Mouse (Mus musculus) liver, embryonic 15.5 days (tissue): ENCODE data around the gene Mgarp. TPM values are rescaled to one million over a fixed set of nuclear protein-coding genes. Genes with fewer than 3 reads are reported as not detected.
"Not testable (repeated sequence)": the region's sequence is repeated elsewhere in the genome, so short reads cannot be mapped to it uniquely, and the experiment has no call there.

Experiments used
- ATAC-seq: fragments of 200-750 bp; cut with Nextera tagmentation; 2 replicates; pipeline ENCODE4 v1.8.0; 2017; ENCODE audit warnings: moderate number of reproducible peaks, mild to moderate bottlenecking, moderate library complexity; ENCODE audit not compliant: insufficient read depth
- H3K27ac ChIP-seq: fragments of 300-500 bp; sonication (generic); replicated peaks from 2 replicates; pipeline ENCODE4 v1.5.1; 2015; ENCODE audit warnings: mild to moderate bottlenecking, inconsistent platforms
- H3K27me3 ChIP-seq: fragments of 300-500 bp; sonication (generic); 2 replicates; pipeline ENCODE4 v1.6.1; 2015; ENCODE audit warnings: mild to moderate bottlenecking, inconsistent platforms
- H3K36me3 ChIP-seq: fragments of 300-500 bp; sonication (generic); replicated peaks from 2 replicates; pipeline ENCODE4 v1.6.1; 2015; ENCODE audit warnings: moderate library complexity, mild to moderate bottlenecking, inconsistent platforms
- H3K4me1 ChIP-seq: fragments of 300-500 bp; sonication (generic); replicated peaks from 2 replicates; pipeline ENCODE4 v1.6.1; 2015; ENCODE audit warnings: inconsistent platforms
- H3K4me2 ChIP-seq: fragments of 300-500 bp; sonication (generic); 2 replicates; pipeline ENCODE4 v1.6.1; 2015; ENCODE audit warnings: moderate library complexity, mild to moderate bottlenecking, inconsistent platforms
- H3K4me3 ChIP-seq: fragments of 300-500 bp; sonication (generic); replicated peaks from 2 replicates; pipeline ENCODE4 v1.5.1; 2015; ENCODE audit warnings: mild to moderate bottlenecking, inconsistent platforms
- H3K9ac ChIP-seq: fragments of 300-500 bp; sonication (generic); 2 replicates; pipeline ENCODE4 v1.6.1; 2015; ENCODE audit warnings: moderate library complexity, mild to moderate bottlenecking, inconsistent platforms
- H3K9me3 ChIP-seq: fragments of 300-500 bp; sonication (generic); replicated peaks from 2 replicates; pipeline ENCODE4 v1.6.1; 2016; ENCODE audit warnings: inconsistent platforms
- WGBS: fragments of 180-500 bp; shearing (Covaris S2); methylation state at CpG from one replicate; pipeline ENCODE4 v1.1.7; 2015; ENCODE audit warnings: mixed read lengths; ENCODE audit not compliant: insufficient replicate concordance; 5-methylcytosine and 5-hydroxymethylcytosine counted together
- polyA plus RNA-seq: library from polyadenylated mRNA; unstranded; fragments of >200 nt; fragmentation: Nextera tagmentation; extraction: Ambion mirVana; gene quantifications from 2 replicates; pipeline ENCODE4 v1.2.1, GENCODE M21; 2015

Mgarp gene
- polyA plus RNA-seq, 1 experiment from 2014 or later = 1.3 TPM

- Histone ChIP-seq H3K9ac (no peak overlapping the region), H3K27me3 (no peaks in the 10 kb centered on the region), H3K4me1 (peaks cover 35% of the 10 kb centered on the region), H3K27ac (no peak overlapping the region), H3K4me2 (no peak overlapping the region), H3K36me3 (no peaks in the 10 kb centered on the region), H3K9me3 (no peaks in the 10 kb centered on the region), H3K4me3 (no peak overlapping the region)
- ATAC-seq = no peak
- WGBS = 60% methylated on average over 3 of the region's 3 CpGs
Measured at GRCm38 (mm10) chr3:51354034-51354427, 42.5 kb downstream of the Mgarp start.

- no peaks in the 10 kb centered on the region for H3K27me3 ChIP-seq
- ATAC-seq = peak; percentile 38; the same call in 1 of the 2 replicates
- no peaks in the 10 kb centered on the region for H3K36me3 ChIP-seq
- H3K4me3 ChIP-seq = no peak overlapping the region
- H3K27ac ChIP-seq = no peak overlapping the region
- H3K4me2 ChIP-seq = no peak overlapping the region
- H3K4me1 ChIP-seq = peaks cover 35% of the 10 kb centered on the region
- WGBS = 46% methylated on average over 4 of the region's 4 CpGs
- no peaks in the 10 kb centered on the region for H3K9me3 ChIP-seq
- no peak overlapping the region for H3K9ac ChIP-seq
Measured at GRCm38 (mm10) chr3:51353325-51354033, 43.1 kb downstream of the Mgarp start.

GRCm38 (mm10) chr3:51350806-51351205, 45.7 kb downstream of the Mgarp start:
- peaks cover 20% of the 10 kb centered on the region for H3K4me1 ChIP-seq
- no peak overlapping the region for H3K4me2 ChIP-seq
- 66% methylated on average over 3 of the region's 3 CpGs for WGBS
- H3K9me3 ChIP-seq = no peaks in the 10 kb centered on the region
- ATAC-seq = no peak
- no peak overlapping the region for H3K27ac ChIP-seq
- no peak overlapping the region for H3K4me3 ChIP-seq
- no peaks in the 10 kb centered on the region for H3K27me3 ChIP-seq
- H3K36me3 ChIP-seq = no peaks in the 10 kb centered on the region
- no peak overlapping the region for H3K9ac ChIP-seq

GRCm38 (mm10) chr3:51348646-51349238, 47.8 kb downstream of the Mgarp start:
- peak overlapping the region; percentile 29; the same call in 1 of the 2 replicates for H3K4me2 ChIP-seq
- 7% methylated on average over 3 of the region's 3 CpGs for WGBS
- H3K9me3 ChIP-seq = no peaks in the 10 kb centered on the region
- peak overlapping the region; percentile 42; the same call in 1 of the 2 replicates for H3K27ac ChIP-seq
- H3K4me1 ChIP-seq = peaks cover 19% of the 10 kb centered on the region
- no peak overlapping the region for H3K4me3 ChIP-seq
- ATAC-seq = peak; percentile 73
- no peaks in the 10 kb centered on the region for H3K36me3 ChIP-seq
- H3K27me3 ChIP-seq = no peaks in the 10 kb centered on the region
- peak overlapping the region; percentile 23; the same call in 1 of the 2 replicates for H3K9ac ChIP-seq

- H3K27me3 ChIP-seq, H3K9ac ChIP-seq, H3K4me3 ChIP-seq, ATAC-seq, H3K27ac ChIP-seq, H3K4me2 ChIP-seq, H3K9me3 ChIP-seq, H3K36me3 ChIP-seq: not testable (repeated sequence)
- peaks cover 22% of the 10 kb centered on the region for H3K4me1 ChIP-seq
- 78% methylated on average over 2 of the region's 2 CpGs for WGBS
Measured at GRCm38 (mm10) chr3:51345017-51345416, 51.5 kb downstream of the Mgarp start.

- ATAC-seq, H3K9me3 ChIP-seq, H3K27me3 ChIP-seq, H3K36me3 ChIP-seq, H3K4me3 ChIP-seq, H3K9ac ChIP-seq, H3K27ac ChIP-seq, H3K4me2 ChIP-seq: not testable (repeated sequence)
- peaks cover 20% of the 10 kb centered on the region for H3K4me1 ChIP-seq
- WGBS = 81% methylated on average over 6 of the region's 6 CpGs
Measured at GRCm38 (mm10) chr3:51344182-51344581, 52.4 kb downstream of the Mgarp start.

- Histone ChIP-seq H3K4me3 (no peak overlapping the region), H3K9me3 (no peaks in the 10 kb centered on the region), H3K4me2 (no peak overlapping the region), H3K9ac (no peak overlapping the region), H3K27me3 (no peaks in the 10 kb centered on the region), H3K27ac (no peak overlapping the region), H3K4me1 (peaks cover 17% of the 10 kb centered on the region), H3K36me3 (no peaks in the 10 kb centered on the region)
- WGBS = 90% methylated on average over 4 of the region's 4 CpGs
- no peak for ATAC-seq
Measured at GRCm38 (mm10) chr3:51343260-51343659, 53.3 kb downstream of the Mgarp start.

GRCm38 (mm10) chr3:51342152-51342551, 54.4 kb downstream of the Mgarp start:
- H3K4me1 ChIP-seq = peaks cover 28% of the 10 kb centered on the region
- no peaks in the 10 kb centered on the region for H3K27me3 ChIP-seq
- H3K27ac ChIP-seq = peak overlapping the region; percentile 98
- peak overlapping the region; percentile 87 for H3K9ac ChIP-seq
- H3K4me3 ChIP-seq = peak overlapping the region; percentile 97
- peak overlapping the region; percentile 100 for H3K4me2 ChIP-seq
- H3K36me3 ChIP-seq = no peaks in the 10 kb centered on the region
- no peak for ATAC-seq
- no peaks in the 10 kb centered on the region for H3K9me3 ChIP-seq
- 8% methylated on average over 9 of the region's 9 CpGs for WGBS

GRCm38 (mm10) chr3:51341268-51342081, 55.1 kb downstream of the Mgarp start:
- Histone ChIP-seq H3K4me3 (peak overlapping the region; percentile 97), H3K9me3 (no peaks in the 10 kb centered on the region), H3K27me3 (no peaks in the 10 kb centered on the region), H3K36me3 (no peaks in the 10 kb centered on the region), H3K4me1 (peaks cover 32% of the 10 kb centered on the region), H3K27ac (peak overlapping the region; percentile 98), H3K4me2 (peak overlapping the region; percentile 100), H3K9ac (peak overlapping the region; percentile 97)
- peak; percentile 79 for ATAC-seq
- under 1% methylated on average over 85 of the region's 86 CpGs for WGBS

GRCm38 (mm10) chr3:51340552-51341267, 55.8 kb downstream of the Mgarp start, which contains the start of gene Elf2:
Gene Elf2, minus strand, starts transcription at chr3:51340663.
- under 1% methylated on average over 87 of the region's 87 CpGs for WGBS
- Histone ChIP-seq H3K9me3 (no peaks in the 10 kb centered on the region), H3K36me3 (no peaks in the 10 kb centered on the region), H3K4me1 (peaks cover 36% of the 10 kb centered on the region), H3K27me3 (no peaks in the 10 kb centered on the region), H3K9ac (peak within 1 kb of the TSS; percentile 97), H3K4me2 (peak within 1 kb of the TSS; percentile 100), H3K4me3 (peak within 1 kb of the TSS; percentile 97), H3K27ac (peak within 1 kb of the TSS; percentile 98)
- ATAC-seq = peak; percentile 84
